Mouse (Mus musculus): ENCODE measurements around the gene Cnnm3.

The Cnnm3 gene

GRCm38 (mm10) chr1:36557457-36558011, 45.9 kb downstream of the Cnnm3 start:
- DNase-seq (ENCODE audit: low spot score) = peak; percentile 82

DNA sequence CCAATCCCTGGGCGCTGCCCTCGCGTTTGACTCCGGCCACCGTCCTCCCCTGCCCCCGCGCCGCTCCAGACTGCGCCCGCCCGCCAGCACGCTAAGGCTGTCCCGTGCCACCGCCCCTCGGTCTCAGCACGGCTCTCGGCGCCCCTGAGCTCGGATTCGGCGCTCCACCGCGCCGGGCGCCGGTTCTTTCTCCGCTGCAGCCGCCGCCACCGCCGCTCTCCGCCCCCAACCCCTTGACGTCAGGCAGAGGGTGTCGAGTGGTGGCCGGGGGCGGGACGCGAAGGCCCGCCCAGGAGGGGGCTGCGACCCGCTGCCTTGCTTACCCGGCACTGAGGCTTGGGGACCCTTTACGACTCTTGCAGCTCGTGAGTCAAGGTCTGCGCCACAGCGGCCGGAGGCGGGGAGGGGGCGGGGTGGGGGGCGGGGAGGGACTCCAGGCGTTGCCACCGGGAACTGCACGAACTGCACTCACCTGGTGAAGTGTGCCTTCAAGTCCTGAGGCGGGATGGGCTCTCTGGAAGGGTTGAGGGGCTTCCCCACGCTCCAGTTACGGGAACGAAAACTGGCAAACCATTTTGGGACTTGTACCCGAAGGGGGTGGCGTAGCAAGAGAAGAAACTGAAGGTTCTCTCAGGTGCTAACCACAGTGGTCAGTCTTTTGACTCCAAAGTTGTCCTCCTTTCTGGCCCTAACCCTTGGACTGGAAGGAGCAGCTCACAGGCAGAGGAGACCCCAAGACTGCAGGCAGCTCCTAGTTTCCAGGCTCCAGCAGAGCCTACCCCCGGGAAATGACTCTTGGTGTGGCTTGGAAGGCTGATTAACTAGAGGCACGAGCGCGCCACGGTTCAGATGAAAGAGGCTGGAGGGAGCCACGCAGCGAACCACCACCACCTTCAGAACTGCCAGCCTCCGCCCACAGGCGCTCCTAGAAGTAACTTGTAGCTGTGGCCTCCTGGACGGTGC, 46.6 kb downstream of the Cnnm3 start, which contains the start of gene Sema4c:
Gene Sema4c (minus strand): TSS at position 319 of the 963 bp plus-strand sequence.
- DNase-seq (ENCODE audit: low spot score) = peak; percentile 67

GRCm38 (mm10) chr1:36559256-36559655, 47.6 kb downstream of the Cnnm3 start:
- no peak for DNase-seq (ENCODE audit: low spot score)

DNA sequence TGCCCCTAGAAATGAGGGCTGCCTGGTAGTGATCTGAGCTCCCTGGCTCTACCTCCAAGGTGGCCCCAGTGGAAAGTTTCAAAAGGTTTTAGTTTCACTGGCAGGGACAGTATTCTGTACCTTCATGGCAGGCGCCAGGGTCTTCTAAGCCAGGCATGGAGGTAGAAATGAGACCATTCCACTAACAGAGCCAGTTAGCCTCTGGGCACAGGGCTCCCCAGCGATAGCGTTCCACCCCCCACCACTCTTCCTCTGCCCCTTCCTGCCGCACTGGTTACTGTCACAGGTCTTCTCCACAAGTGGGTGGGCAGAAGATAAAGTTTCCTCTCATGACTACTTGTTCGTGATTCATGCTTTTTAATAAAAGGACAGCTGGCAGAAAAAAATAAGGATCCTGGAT, 48.2 kb downstream of the Cnnm3 start:
- no peak for DNase-seq (ENCODE audit: low spot score)

GRCm38 (mm10) chr1:36560903-36561302, 49.2 kb downstream of the Cnnm3 start:
- no peak for DNase-seq (ENCODE audit: low spot score)

DNA sequence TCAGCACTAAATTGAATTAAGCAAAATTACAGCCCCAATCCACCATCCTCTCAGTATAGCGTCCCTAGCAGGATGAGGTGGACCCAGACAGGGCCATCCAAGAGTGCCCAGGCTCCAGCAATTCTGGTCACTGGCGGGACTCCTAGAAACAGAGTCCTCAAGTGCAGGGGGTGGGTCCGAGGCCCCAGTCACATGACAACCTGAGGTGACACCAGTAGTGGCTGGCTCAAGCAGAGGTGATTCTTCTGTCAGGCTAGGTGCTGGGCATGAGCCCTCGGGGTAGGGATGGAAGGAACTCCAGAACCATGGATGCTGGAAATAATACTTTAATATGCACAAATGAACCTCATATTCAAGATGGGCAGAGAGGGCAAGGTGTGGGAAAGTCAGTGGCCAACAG, 50.7 kb downstream of the Cnnm3 start:
- DNase-seq (ENCODE audit: low spot score) = no peak

DNA sequence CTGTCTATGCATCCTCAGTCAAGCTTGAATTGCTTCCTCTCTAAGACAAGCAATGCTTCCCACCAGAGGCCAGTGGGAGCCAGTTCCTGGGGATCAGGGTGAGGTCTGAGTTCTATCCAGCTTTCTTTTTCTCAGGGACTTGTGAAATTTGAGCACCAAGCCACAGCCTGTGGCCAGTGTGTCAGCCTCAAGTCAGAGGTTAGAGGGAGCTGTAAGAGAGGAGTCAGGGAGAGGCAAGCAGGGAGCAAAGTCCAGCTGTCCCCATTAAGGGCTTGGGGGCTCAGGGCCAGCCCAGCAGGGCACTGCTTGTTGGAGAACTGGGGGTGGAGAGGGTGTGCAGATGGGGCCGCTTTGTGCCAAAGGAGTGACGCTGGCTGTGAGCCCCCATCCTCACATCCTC, 51.5 kb downstream of the Cnnm3 start:
- no peak for DNase-seq (ENCODE audit: low spot score)

DNA sequence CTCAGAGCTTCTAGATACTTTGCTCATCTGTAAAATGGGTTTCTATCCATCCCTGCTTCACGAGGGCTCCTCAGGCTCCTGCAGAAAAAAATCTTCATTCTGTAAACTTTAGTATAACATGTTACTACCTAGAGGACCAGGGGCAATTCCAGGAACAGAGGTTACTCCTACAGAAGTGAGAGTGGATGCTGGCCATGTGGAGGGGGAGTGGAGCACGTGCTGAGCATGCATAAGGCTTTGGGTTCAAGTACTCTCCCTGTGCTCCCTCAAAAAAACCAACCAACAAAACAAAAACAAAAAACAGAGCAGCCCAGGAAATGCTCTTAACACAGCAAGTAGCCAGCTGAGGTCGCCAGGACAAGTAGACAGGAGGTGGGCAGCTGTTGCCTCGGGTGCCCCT, 52.0 kb downstream of the Cnnm3 start:
- no peak for DNase-seq (ENCODE audit: low spot score)

DNA sequence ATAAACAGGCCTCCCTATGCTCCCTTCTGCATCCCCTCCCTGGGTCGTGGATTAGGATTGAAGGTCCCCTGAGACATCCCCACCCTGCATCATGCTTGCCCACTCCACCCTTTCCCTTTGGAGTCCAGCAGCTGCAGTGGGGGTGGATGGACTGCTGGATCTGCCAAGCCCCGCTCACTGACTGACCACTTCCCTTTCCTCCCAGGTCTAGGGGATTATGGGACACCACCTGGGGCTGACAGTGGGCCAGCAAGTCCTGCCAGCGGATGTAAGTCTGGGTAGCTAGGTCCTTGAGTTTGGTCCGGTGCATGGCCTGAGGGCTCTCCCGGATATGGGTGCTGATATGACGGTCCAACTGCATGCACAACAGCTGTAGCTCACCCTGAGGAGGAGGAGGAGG, 52.4 kb downstream of the Cnnm3 start:
- no peak for DNase-seq (ENCODE audit: low spot score)

GRCm38 (mm10) chr1:36566425-36566824, 54.8 kb downstream of the Cnnm3 start:
- no peak for DNase-seq (ENCODE audit: low spot score)

DNA sequence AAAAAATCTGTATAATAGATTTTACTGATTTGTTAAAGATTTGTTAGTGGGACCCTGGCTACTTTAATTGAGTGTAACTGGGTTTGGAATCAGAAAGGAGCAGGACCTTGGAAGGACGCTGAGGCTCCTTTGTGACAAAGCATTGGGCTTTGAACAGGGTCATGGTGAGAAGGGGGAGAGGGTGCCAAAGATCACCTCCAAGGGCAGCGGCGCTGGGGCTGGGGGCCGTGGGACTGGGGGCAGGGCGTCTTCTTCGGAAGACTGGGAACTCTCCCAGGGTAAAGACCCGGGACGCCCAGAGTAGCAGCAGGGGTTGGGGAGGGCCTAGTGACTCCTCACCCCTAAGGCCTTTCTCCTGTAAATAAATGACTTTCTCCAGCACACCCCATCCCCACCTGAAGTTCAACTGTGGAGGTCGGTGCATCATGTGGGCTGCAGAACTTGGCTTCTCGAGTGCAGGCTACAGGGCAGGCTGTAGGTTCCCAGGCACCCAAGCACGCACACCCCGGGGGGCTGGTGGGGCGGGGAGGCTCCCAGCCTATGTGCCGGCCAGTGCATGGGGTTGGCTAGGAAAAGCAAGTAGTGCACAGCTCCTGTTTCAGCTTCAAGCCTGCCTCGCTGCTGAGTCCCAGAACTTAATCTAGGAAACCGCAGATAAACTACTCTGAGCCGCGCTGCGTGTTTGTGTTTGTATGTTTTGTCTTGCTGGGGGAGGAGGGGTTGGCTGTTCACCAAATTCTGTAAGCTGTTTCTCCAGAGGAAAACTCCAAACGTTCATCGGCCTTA, 56.3 kb downstream of the Cnnm3 start:
- DNase-seq (ENCODE audit: low spot score) = peak; percentile 45

DNA sequence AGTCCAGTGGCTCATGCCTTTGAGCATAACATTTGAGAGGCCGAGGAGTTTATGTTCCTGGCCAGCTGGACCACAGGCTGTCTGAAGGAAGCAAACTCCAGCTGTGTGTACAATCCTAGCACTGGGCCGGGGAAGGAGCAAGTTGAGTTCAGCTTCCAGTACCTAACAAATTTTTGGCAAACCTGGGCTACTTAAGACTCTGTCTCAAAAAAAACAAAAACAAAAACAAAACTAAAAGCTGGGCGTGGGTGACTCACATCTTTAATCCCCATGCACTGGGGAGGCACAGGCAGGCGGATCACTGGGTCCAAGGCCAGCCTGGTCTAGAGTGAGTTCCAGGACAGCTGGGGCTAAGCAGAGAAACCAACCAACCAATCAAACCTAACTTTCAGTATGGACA, 57.1 kb downstream of the Cnnm3 start:
- no peak for DNase-seq (ENCODE audit: low spot score)

GRCm38 (mm10) chr1:36569694-36570276, 58.1 kb downstream of the Cnnm3 start:
- DNase-seq (ENCODE audit: low spot score) = no peak

GRCm38 (mm10) chr1:36570320-36570719, 58.7 kb downstream of the Cnnm3 start:
- no peak for DNase-seq (ENCODE audit: low spot score)

DNA sequence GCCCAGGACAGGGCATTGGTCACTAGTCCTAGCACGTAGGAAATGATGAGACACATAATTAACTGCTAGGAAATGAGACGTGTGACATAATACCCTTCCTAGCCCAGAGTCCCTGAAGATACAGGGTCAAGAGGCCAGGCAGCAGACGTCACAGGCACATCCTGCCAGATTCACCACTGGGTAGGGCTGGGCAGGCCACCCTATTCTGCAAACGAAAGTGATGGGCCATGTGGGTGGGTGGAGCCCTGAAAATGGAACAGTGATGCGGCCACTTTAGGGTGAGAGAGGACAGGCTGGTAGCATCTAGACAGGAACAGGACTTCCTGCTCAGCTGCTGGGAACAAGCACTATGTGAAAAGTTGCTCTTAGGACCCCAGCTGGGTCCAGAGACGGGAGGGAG, 60.0 kb downstream of the Cnnm3 start:
- no peak for DNase-seq (ENCODE audit: low spot score)

GRCm38 (mm10) chr1:36572140-36572700, 60.6 kb downstream of the Cnnm3 start:
- no peak for DNase-seq (ENCODE audit: low spot score)

- no peak for DNase-seq (ENCODE audit: low spot score)
These were observed 61.0 kb downstream of the Cnnm3 start for GRCm38 (mm10) chr1:36572709-36573108.

GRCm38 (mm10) chr1:36573524-36573923, 61.9 kb downstream of the Cnnm3 start:
- no peak for DNase-seq (ENCODE audit: low spot score)

DNA sequence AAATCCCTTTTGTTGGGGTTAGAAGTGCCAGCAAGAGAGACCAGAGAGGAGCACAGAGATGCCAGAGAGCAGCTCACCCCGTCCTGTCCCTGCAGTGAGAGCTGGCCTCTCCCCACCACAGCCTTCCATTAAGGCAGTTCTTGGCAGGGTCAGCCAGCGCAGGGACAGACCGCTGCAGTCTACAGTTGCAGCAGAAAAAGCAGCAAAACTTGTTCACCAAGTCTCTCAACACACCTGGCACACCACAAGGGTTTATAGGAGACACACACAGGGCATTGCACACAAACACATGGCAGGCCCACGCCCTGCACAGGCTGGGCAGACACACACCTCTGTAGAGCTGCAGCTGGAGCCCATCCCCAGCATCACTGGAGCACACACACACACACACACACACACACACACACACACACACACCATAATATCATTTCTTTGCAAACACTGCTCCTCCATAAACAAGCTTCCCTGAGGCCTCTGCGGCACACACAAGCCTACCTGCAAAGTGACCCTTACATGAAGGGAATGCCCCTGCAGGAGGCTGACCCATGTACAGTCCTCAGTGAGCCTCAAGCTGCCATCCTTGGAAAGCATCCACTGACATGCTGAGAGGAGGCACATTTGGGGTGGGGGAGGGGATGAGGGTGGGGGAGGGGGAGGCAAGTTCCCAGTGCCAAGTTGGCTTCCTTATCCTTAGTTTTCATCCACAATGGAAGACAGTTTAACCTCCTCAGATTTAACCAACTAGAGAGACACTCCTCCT, 62.7 kb downstream of the Cnnm3 start:
- DNase-seq (ENCODE audit: low spot score) = no peak

- DNase-seq (ENCODE audit: low spot score) = no peak
These were observed 63.7 kb downstream of the Cnnm3 start for GRCm38 (mm10) chr1:36575347-36575746.

GRCm38 (mm10) chr1:36576991-36577675, 65.5 kb downstream of the Cnnm3 start:
- DNase-seq (ENCODE audit: low spot score) = no peak
